Mouse (Mus musculus) C2C12 (cell line): Measurements from ENCODE around the gene Slc35g1. TPM values are rescaled to one million over a fixed set of nuclear protein-coding genes. Genes with fewer than 3 reads are reported as not detected.

Source experiments
- H3K27me3 ChIP-seq: one replicate; pipeline ENCODE4 v1.6.1; 2011; ENCODE audit not compliant: control insufficient read depth, insufficient read depth, insufficient read length
- H3K36me3 ChIP-seq: one replicate; pipeline ENCODE4 v1.6.1; 2011; ENCODE audit not compliant: control insufficient read depth, insufficient read depth
- H3K4me3 ChIP-seq: one replicate; pipeline ENCODE4 v1.5.1; 2011; ENCODE audit warnings: mild to moderate bottlenecking, control low read depth; ENCODE audit not compliant: poor library complexity, insufficient read depth, severe bottlenecking
- H3K79me2 ChIP-seq: one replicate; pipeline ENCODE4 v1.6.1; 2011; ENCODE audit not compliant: control insufficient read depth, insufficient read depth
- H3K79me3 ChIP-seq: one replicate; pipeline ENCODE4 v1.6.1; 2011; ENCODE audit warnings: low read depth, control low read depth
- H3ac ChIP-seq: one replicate; pipeline ENCODE3; 2011; ENCODE audit warnings: low read depth; ENCODE audit not compliant: control insufficient read depth, insufficient read length
- CEBPB ChIP-seq: IDR thresholded peaks from one replicate; pipeline ENCODE4 v1.6.1; 2011; ENCODE audit warnings: low read depth, mild to moderate bottlenecking, control low read depth, moderate library complexity
- CTCF ChIP-seq: IDR thresholded peaks from one replicate; pipeline ENCODE4 v1.5.1; 2011; ENCODE audit not compliant: control insufficient read depth, insufficient read depth, insufficient read length
- FOSL1 ChIP-seq: IDR thresholded peaks from one replicate; pipeline ENCODE4 v1.8.0; 2011; ENCODE audit warnings: mild to moderate bottlenecking, low read length; ENCODE audit not compliant: poor library complexity, insufficient read depth, severe bottlenecking
- MAX ChIP-seq: IDR thresholded peaks from one replicate; pipeline ENCODE4 v1.6.1; 2011; ENCODE audit warnings: mild to moderate bottlenecking, control low read depth
- MYOD1 ChIP-seq: IDR thresholded peaks from one replicate; pipeline ENCODE4 v1.6.1; 2011; ENCODE audit warnings: low read depth; ENCODE audit not compliant: control insufficient read depth, insufficient read length
- MYOG ChIP-seq: IDR thresholded peaks from one replicate; pipeline ENCODE4 v1.6.1; 2011; ENCODE audit not compliant: control insufficient read depth, insufficient read length; ENCODE audit errors: extremely low read depth
- USF1 ChIP-seq: IDR thresholded peaks from one replicate; pipeline ENCODE4 v1.6.1; 2011; ENCODE audit warnings: low read depth, mild to moderate bottlenecking, control low read depth, moderate library complexity
- polyA plus RNA-seq: library from polyadenylated mRNA; unstranded; fragments of >200 nt; fragmentation: generic; extraction: Trizol; gene quantifications from one replicate; pipeline ENCODE4 v1.2.1, GENCODE M21; 2012; ENCODE audit warnings: missing spikeins

Gene Slc35g1
- polyA plus RNA-seq, 1 experiment: 0.18 TPM

DNA sequence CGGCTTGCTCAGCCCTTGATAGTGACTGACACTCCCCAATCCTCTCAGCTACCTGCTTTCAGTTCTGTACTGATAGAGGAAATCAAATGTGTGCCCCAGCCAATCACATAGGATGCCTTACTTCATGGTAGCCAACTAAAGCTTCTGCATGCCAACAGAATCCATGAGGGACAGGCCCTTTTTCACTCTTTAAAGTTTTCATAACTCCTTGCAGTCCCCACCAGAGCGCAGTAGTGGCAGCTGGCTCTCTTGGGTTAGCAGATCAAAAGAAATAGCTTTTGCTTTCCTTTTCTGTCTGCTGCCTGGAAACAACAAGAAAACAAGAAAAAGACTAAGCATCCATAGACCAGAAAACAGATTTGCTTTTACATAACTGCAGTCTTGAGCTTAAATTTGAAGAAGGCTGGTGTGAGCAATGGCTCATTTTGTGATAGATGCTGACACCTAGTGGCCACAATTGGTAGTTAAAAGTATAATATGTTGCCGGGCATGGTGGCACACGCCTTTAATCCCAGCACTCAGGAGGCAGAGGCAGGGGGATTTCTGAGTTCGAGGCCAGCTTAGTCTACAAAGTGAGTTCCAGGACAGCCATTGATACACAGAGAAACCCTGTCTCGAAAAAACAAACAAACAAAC, 43.2 kb upstream of the Slc35g1 start:
- Histone ChIP-seq H3K79me2 (no peaks in the 10 kb centered on the region), H3ac (no peak overlapping the region), H3K27me3 (no peaks in the 10 kb centered on the region), H3K36me3 (no peaks in the 10 kb centered on the region), H3K79me3 (no peaks in the 10 kb centered on the region), H3K4me3 (no peak overlapping the region)
- TF ChIP-seq CTCF: peak; percentile 0
- TF ChIP-seq CEBPB: no peak

DNA sequence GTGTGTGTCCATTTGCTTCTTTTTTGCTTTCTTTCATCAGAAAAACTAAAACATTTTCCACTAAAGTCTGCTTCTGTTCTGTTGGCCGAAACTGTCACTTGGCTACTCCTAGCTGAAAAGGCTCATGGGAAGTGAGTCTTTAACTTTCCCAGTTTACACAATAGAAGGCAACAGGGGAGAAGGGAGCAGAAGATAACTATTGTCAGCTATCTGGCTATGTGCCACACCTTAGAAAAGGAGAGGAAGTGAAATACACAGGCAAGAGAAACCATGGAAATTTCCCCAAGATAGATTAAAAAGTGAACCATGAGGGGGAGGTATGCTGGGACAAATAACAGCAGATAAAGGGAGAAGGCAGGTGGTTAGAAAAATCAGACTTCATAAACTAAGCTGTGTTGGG, 41.5 kb upstream of the Slc35g1 start:
- no peaks in the 10 kb centered on the region for H3K79me2 ChIP-seq
- H3K79me3 ChIP-seq: no peaks in the 10 kb centered on the region
- H3K36me3 ChIP-seq: no peaks in the 10 kb centered on the region
- H3K4me3 ChIP-seq: no peak overlapping the region
- no peak for TF ChIP-seq USF1
- TF ChIP-seq MAX: no peak
- TF ChIP-seq MYOG: no peak
- no peak for TF ChIP-seq CTCF
- no peak for TF ChIP-seq MYOD1
- TF ChIP-seq FOSL1: no peak
- TF ChIP-seq CEBPB: no peak
- H3K27me3 ChIP-seq: no peaks in the 10 kb centered on the region
- H3ac ChIP-seq: no peak overlapping the region

DNA sequence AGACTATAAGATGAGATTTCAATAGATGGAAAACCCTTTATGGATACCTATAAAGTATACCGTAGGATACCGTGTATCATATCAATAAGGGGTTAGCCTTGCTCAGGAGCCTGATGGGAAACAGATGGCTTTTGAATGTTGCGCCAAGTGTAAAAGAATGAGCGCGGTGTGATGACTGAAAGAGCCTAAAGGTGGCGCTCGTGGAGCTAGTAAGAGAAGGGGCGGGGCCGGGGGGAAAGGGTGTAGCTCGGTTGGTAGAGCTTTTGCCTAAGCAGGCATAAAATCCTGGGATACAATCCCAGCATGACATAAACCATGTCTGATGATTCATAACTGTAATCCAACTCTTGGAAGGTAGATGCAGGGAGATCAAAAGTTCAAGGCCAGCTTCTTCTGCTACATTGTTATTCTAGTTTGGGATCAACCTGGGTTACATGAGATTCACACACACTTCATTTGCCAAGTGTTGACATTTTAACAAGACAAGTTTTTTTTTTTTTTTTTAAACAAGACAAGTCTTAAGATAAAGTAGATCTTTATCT, 40.9 kb upstream of the Slc35g1 start:
- Histone ChIP-seq H3K4me3 (no peak overlapping the region), H3K36me3 (no peaks in the 10 kb centered on the region), H3K27me3 (no peaks in the 10 kb centered on the region), H3K79me3 (no peaks in the 10 kb centered on the region), H3K79me2 (no peaks in the 10 kb centered on the region), H3ac (no peak overlapping the region)
- no peak for TF ChIP-seq MAX
- TF ChIP-seq CEBPB: no peak
- TF ChIP-seq MYOG: no peak
- no peak for TF ChIP-seq MYOD1

DNA sequence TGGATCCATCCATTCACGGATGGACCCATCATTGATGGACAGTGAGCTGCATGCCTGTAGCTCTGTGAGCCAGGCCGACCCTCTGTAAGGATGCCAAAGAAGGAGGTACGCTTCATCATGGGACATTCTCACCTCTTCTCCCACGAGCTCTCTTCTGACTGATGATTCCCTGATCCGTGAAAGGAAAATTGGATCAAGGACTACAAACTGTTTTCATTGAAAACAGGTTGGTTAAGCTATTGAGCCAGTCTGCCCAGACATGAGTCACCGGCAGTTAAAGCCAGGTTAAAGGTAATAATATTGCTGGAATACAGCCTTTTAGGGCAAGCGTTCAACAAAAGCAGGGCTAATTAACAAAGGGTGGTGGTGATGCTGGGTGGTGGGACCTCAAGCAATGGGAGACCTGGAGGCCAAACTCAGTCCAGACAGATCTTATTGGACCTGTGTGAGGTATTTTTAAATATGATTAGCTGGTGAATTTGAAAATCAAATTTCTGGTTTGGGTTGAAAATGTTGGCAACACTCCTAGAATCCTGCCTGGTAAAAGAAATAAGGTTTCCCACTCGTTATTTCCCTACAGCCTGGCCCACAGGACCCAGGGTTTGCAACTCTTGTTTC, 39.5 kb upstream of the Slc35g1 start:
- H3K36me3 ChIP-seq: no peaks in the 10 kb centered on the region
- H3ac ChIP-seq: no peak overlapping the region
- no peaks in the 10 kb centered on the region for H3K79me2 ChIP-seq
- TF ChIP-seq MYOD1: no peak
- TF ChIP-seq MAX: no peak
- TF ChIP-seq FOSL1: no peak
- no peak for TF ChIP-seq CTCF
- no peak for TF ChIP-seq MYOG
- TF ChIP-seq USF1: no peak
- TF ChIP-seq CEBPB: no peak
- no peaks in the 10 kb centered on the region for H3K27me3 ChIP-seq
- no peaks in the 10 kb centered on the region for H3K79me3 ChIP-seq
- H3K4me3 ChIP-seq: no peak overlapping the region

DNA sequence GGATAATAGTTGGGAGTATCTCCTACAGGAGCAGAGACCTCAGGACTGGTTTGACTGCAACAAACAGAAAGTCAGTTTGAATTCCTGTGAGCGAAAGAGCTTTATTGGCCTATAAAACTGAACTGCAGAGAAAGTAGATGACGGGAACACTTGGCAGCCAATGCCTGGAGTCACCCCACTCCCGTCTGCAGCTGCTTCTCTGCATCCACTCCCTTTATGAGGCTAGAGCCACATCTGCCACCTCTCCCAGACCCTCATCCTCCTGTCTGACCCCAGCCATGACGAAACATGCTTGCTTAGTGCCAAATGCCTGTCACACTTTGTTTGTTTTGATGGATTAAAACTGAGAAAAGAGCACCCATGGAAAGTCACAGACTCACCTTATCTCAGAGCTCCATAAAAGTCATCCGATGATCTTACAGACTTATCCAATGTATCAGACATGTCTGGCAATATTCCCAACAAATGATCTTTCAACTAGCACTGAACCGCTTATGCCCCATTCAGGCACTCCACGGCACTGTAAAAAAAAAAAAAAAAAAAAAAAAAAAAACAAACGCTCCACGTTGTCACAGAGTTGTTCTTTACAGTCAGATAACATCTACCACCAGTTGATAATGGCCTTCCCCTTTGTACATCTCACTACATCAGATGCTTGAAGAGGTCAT, 37.7 kb upstream of the Slc35g1 start:
- H3K4me3 ChIP-seq: no peak overlapping the region

More for the DNA sequence above, 37.7 kb upstream of the Slc35g1 start:
- TF ChIP-seq MAX: no peak
- TF ChIP-seq MYOG: no peak
- TF ChIP-seq CEBPB: no peak
- no peak for TF ChIP-seq CTCF
- TF ChIP-seq USF1: no peak
- TF ChIP-seq MYOD1: no peak
- TF ChIP-seq FOSL1: no peak
- Histone ChIP-seq H3K79me3 (no peaks in the 10 kb centered on the region), H3K27me3 (no peaks in the 10 kb centered on the region), H3ac (no peak overlapping the region), H3K36me3 (no peaks in the 10 kb centered on the region), H3K79me2 (no peaks in the 10 kb centered on the region)
